Mouse (Mus musculus) embryo, embryonic 10.5 days (tissue): Measurements from ENCODE around the gene Fam169b.

Experiments
- DNase-seq: peaks from one replicate; pipeline ENCODE4 v3.0.0-alpha.2; 2015; ENCODE audit warnings: low spot score

Fam169b gene

DNA sequence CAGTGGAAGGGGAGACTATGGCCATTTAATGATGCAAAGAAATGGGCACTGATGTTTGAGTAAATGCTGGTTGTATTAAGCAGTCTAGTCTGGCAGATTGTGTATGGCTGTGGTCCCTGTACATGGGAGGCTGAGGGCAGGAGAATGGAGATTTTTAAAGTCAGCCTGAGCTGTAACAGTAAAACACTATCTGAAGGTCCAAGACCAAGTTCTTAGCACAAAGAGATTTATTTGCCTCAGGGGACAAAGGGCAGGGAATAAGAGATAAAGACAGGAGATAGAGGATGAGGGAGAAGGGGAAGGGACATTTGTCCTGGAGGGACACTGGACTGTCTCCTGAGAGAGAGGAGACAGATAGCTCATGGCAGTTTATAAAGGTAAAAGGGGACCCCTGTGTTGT lies at the start of gene Fam169b:
Gene Fam169b (plus strand): TSS at position 325 of the 400 bp plus-strand sequence.
- DNase-seq, result no peak

DNA sequence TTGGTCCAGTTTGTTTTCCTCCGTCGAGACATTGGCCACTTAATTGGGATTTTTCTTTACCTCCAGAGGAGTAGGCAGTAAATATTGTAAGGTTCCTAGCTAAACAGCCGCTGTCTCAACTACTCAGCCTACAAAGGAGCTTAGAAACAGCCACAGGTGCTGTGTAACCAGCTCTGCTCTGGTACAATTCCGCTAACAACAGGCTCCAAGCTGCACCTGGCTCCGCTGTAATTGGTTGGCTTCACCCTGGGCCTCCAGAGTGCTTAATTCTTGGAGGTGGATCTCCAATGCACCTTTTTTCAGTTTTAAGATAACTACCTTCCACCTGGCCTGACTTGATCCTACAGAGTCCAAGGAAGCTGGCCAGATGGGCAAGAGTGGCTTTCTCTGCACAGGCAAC lies 49.6 kb upstream of the Fam169b start:
- no peak for DNase-seq

DNA sequence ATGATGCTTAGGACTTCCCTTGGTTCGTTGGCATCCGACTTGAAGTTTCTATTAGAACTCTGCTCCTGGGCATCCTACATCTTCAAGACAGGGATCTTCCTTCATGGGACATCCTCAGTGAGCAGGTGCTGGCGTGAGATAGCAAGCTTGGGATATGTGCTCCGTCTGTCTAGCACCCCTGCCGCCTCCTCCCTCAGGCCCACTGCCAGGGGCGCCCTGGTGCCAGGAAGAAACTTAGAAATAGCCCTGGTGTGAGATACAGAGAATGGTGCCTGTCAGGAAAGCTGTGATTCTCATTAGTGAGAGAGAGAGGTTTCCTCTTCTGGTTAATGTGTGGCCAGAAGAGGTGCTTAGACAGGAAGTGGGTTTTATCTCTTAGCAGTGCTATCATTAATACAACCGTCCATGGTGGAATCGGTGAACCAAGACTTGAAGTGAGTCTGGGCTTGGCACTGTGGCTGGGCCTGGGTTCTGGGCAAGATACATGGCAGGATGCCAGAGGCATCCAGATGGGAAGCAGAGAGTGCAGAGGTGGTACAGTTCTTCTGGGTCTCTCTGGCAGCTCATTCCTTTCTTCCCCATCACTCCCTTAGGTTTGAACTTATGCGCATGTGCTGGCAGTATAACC lies 48.1 kb upstream of the Fam169b start:
- no peak for DNase-seq

DNA sequence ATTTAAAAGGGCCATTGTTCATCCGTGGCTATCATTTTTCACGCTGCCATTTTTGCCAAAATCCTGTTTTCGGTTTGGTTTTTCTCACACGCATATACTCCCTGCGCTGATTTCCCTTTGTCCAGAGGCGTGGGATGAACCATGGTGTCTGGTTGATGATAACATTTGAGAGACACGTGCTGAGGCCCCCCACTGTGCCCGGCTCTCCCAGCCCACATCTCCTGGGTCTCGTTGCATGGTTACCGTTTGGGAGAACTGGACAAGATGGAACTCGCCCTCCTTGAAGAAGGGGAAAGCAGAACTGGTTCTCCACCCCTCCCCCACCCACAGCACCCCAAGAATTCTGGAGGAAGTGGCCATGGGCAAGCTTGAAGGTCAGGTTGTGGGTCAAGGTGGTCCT lies 46.6 kb upstream of the Fam169b start:
- no peak for DNase-seq

GRCm38 (mm10) chr7:68227621-68228020 lies 46.0 kb upstream of the Fam169b start:
- no peak for DNase-seq

GRCm38 (mm10) chr7:68228491-68228890 lies 45.1 kb upstream of the Fam169b start:
- peak; percentile 35 for DNase-seq

GRCm38 (mm10) chr7:68230831-68231230 lies 42.8 kb upstream of the Fam169b start:
- DNase-seq, result no peak

GRCm38 (mm10) chr7:68232521-68232920 lies 41.1 kb upstream of the Fam169b start:
- DNase-seq, result no peak

GRCm38 (mm10) chr7:68233619-68234223 lies 39.9 kb upstream of the Fam169b start:
- peak; percentile 73 for DNase-seq

DNA sequence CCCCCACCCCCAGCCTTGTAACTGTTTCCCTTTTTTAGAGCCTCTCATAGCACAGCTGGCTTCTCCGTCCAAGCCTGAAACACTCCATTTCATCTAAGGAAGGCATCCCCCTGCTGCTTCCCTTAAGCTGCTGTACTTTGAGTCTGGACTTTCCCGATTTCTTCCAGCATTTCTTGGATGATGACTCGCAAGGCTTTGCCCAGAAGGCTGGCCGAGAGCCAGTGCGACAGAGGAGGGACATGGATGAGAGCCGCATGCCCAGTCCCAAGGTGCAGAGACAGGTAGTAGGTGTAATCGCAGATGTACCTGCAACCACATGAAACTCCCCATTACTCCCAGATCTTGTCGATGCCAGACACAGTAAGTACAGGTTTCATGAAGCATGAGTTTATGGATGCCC lies 36.8 kb upstream of the Fam169b start:
- DNase-seq, result no peak

- no peak for DNase-seq
These were observed 34.3 kb upstream of the Fam169b start for GRCm38 (mm10) chr7:68239220-68239827.

DNA sequence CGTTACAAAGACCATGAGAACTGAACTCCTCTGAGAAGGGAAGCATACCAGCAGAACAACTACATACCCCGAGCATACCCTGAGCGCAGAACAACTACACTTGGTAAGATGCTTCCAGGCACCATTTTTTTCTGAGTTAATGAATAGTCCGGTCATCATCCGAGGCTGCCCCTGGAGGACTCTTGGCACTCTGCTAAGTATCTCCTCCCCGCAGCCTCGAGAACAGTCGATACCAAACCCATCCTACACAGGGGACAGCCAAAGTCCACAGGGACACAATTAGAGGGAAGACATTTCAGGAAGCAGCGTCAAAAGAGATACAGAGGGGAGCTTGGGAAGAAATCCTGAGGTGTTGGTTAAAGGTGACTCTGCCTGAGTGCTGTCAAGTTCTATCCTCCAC lies 32.4 kb upstream of the Fam169b start:
- no peak for DNase-seq

DNA sequence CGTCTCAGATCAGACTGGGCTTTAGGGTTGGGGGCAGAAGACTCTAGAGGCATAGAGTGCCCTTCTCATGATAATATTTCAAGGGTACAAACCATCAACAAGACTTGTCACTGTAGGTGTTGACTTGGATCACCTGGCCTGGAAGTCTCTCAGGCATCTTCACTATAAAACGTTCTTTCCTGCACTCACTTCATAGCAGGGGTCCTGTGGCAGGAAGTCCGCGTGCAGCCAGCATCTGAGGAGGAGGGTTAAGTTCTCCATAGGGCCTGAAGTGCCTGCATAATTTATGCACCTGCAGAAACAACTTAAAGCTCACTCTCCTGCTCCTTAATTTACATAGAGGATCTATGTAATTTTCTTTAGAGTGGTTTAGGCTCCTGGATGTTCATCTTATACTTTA lies 28.0 kb upstream of the Fam169b start:
- no peak for DNase-seq

DNA sequence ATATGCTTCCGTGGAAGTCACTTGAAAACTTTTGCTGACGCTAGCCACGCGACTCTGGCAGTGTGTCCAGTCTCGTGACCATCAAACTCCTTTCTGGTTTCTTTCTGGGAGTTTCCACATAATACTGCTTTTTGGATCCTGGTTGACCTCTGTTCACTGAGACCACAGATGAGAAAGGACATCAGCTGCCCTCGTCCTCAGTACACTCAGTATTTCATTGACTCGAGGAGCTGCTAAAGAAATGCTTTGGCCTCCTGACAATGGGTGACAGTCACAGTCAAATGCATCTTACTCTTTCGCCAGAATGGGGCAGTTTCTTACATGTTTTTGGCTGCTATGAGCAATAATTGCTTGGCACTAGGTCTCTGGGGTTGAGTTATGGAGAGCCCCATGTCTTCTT lies 27.4 kb upstream of the Fam169b start:
- no peak for DNase-seq

- no peak for DNase-seq
These were observed 23.2 kb upstream of the Fam169b start for GRCm38 (mm10) chr7:68250411-68250810.

DNA sequence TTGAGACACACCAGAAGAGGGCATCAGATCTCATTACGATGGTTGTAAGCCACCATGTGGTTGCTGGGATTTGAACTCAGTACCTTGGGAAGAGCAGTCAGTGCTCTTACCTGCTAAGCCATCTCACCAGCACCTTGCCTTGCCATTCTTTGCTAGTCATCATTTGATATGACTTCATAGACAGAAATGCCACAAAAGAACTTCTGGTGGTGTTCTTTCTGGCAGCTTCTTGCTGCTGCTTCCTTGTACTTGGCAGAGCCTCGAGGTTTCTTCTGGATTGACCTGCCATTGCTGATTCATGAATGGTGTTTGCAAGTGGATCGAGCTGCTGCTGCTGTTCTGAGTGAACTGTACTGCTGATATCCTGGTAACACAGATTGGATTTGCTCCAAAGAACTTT lies 22.7 kb upstream of the Fam169b start:
- DNase-seq, result no peak

DNA sequence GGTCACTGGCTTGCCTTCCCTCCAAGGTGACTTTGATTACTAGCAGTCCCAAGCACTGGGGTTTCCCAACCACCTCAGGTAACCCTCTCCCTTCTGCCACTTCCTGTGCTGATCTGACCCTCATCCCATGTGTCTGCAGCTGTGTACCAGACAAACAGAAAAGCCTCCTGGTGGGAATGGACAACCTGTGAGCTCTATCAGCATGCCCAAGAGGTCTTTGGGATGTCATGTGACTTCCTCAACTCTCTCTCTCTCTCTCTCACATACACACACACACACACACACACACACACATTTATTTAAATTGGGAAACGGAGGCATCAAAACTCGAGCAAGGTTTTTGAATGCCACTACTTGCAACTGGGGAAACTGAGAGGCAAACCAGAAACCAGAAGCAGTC lies 15.9 kb upstream of the Fam169b start:
- no peak for DNase-seq

DNA sequence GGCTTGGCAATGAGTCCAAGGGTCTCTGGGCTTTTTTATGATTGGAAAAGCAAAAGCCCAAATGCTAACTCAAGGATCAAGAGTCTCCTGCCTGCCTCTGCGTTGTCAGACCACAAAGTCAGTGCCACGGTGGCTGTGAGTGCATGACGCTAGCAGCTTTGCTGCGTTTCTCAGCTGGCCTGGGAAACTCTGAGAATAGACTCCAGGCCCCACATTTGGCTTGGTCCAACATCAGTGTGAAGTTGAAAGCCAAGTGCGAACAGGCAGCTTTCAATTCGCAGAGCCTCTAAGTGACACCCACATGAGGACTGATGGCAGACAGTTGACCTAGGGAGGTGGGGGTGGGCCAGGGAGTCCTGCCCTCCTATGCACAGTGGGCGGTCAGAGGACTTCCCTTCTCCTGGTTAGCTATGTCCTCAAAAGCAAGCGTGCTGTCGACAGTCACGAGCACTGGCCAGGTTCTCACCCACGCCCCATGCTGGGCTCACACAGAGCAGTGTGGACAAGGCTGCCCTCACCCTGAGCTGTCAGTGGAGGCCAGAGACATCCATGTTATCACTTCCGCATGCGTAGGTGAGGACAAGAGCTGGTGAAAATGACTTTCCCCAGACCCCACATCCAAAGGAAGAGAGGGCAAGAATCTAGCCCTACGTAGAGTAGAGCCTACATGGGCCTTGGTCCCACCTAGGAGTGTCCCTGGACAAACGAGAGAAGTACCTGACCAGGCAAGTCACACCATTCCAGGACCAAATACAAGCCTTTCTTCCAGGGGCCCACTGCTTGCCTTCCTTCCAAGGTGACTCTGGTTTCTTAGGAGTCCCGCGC lies 15.1 kb upstream of the Fam169b start:
- no peak for DNase-seq

DNA sequence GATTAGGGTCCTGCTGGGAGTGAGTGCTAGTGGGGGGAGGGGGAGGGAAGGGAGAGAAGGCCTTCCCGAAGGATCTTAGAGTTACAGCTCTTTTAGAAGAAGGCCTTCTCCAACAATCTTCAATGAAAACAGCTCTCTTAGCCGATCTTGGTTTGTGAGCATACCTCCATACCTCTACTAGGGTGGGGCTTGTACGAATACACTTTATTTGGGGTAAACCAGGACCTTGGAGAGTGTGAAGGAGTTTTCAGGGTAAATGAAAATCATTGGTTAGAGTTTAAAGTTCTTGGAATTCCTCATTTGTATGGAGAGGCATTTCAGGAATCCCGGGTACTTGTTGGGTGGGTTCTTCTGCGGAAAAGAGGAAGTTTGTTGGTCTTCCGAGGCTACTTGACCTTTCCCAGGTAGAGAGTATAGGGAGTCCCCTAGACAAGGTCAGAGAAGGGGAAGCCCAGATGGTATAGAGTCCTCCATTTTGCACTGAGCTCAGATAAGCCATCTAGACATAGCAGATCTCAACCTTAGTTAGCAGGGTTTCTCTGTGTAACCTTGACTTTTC lies 14.0 kb upstream of the Fam169b start:
- no peak for DNase-seq

GRCm38 (mm10) chr7:68262612-68263200 lies 10.9 kb upstream of the Fam169b start:
- DNase-seq, result peak; percentile 56

GRCm38 (mm10) chr7:68263346-68264027 lies 10.2 kb upstream of the Fam169b start:
- no peak for DNase-seq
